Mouse (Mus musculus): ENCODE results near the gene Gm20388. TPM values are rescaled to one million over a fixed set of nuclear protein-coding genes. Genes with fewer than 3 reads are reported as not detected.

Gm20388 gene
- polyA plus RNA-seq, 1 experiment from 2014 or later: 3.6 TPM

DNA sequence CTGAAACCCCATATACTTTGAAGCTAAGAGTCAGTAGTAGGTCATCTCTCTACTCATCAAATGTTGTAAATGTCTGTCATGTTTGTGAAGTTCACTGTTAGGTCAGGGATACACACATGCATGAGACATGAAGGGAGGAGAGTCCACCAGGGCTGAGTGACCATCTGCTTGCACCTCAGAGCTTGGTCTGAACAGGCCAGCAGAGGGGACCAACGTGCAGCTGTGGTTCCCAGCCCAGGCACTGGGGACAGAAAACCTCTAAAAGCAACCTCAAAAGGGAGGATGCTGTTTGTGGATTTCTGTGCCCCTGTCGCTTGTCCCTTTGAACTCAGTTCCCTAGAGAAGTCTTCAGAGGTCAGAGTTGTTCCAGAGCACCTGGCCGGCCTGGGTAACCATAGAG lies 2534.6 kb downstream of the Gm20388 start:
- WGBS: 68% methylated on average over 3 of the region's 3 CpGs
- H3K27ac ChIP-seq (replicated peaks): no peak overlapping the region

DNA sequence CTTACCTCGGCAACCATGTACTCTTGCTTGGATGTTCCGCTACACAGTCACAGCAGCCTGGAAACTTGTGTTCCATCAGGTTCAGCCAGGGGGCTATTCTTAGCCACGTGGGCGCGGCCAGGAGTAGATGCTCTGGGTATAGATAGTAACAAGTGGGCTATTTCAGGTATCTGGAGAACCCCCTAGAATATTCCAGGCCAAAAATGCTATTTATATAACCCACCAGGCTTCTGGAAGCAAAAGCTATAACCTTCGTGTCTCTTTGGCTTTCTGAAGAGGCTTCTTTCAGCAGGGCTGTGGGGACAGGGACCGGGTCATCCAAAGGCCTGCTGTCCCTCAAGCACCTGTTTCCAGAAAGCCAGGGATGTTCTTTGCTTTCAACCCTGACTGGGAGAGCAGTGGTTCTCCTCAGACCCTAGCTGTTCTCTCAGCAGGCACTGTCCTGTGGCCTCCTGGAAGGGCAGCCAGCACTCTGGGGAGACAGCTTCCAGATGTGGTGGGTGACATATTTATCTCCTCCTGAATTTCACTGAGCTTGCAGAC lies 2540.6 kb downstream of the Gm20388 start:
- Histone ChIP-seq H3K9me3 (no peaks in the 10 kb centered on the region), H3K4me1 (0 out of 2 replicates have a peak, but pooled peaks cover under 1% of the 10 kb centered on the region)
- WGBS: 86% methylated on average over 7 of the region's 7 CpGs

More for the DNA sequence above, 2534.6 kb downstream of the Gm20388 start:
- H3K9me3 ChIP-seq: no peaks in the 10 kb centered on the region
- H3K36me3 ChIP-seq (replicated peaks): no peaks in the 10 kb centered on the region
- DNase-seq (ENCODE audit: low spot score): no peak
- H3K27me3 ChIP-seq (replicated peaks; ENCODE audit: low read depth, poor library complexity, severe bottlenecking): 0 out of 2 replicates have a peak, but pooled peaks cover 4% of the 10 kb centered on the region
- peaks cover 33% of the 10 kb centered on the region for H3K4me1 ChIP-seq
- H3K4me3 ChIP-seq: no peak overlapping the region

DNA sequence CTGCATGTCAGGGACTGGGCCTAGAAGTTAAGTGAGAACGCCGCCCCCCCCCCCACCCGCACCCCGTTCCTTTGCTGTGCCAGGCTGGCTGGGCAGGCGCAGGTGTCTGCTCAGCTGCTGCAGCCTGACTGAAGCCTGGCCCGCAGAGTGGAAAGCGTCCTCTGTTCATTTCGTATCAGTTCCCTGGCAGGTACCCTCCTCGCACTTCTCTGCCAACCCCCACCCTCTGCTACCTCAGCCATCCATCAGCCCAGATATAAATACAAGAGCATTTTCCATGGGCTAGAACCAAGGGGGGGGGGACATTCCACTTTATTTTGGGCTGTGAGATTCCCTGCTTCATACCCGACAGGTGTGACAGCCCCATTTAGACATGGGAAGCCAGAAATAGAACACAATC lies 2541.5 kb downstream of the Gm20388 start:
- DNase-seq (ENCODE audit: low spot score): no peak
- H3K9me3 ChIP-seq: no peaks in the 10 kb centered on the region
- H3K4me1 ChIP-seq: no peaks in the 10 kb centered on the region
- no peaks in the 10 kb centered on the region for H3K36me3 ChIP-seq (replicated peaks)
- H3K27ac ChIP-seq (replicated peaks): no peak overlapping the region
- H3K4me3 ChIP-seq: no peak overlapping the region
- 88% methylated on average over 10 of the region's 10 CpGs for WGBS
- peaks cover 20% of the 10 kb centered on the region for H3K27me3 ChIP-seq (replicated peaks; ENCODE audit: low read depth, poor library complexity, severe bottlenecking)

More for the DNA sequence above, 2540.6 kb downstream of the Gm20388 start:
- Histone ChIP-seq H3K36me3 (replicated peaks) (no peaks in the 10 kb centered on the region), H3K27me3 (replicated peaks; ENCODE audit: low read depth, poor library complexity, severe bottlenecking) (peaks cover 11% of the 10 kb centered on the region), H3K4me3 (no peak overlapping the region), H3K27ac (replicated peaks) (no peak overlapping the region)
- DNase-seq (ENCODE audit: low spot score): no peak

DNA sequence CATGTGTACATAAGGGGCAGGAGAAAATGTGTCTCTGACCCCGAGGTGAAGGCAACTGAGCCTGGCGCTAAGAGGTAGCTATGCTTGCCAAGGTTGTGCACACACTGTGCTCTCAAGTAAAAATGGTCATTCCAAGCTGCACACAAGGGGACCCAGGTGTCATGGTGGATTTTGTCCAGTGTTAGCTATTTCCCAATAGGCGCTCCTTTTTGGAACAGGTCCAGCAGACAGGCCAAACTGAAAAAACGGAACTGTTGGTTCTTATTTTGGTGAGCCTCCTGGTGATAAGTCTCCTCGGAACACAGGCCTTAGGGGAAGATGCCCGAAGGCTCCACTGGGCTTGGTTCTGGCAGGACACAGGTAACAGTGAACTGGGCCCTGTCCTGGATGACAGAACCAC lies 2543.8 kb downstream of the Gm20388 start:
- Histone ChIP-seq H3K4me3 (no peak overlapping the region), H3K4me1 (no peaks in the 10 kb centered on the region), H3K27me3 (replicated peaks; ENCODE audit: low read depth, poor library complexity, severe bottlenecking) (peaks cover 39% of the 10 kb centered on the region), H3K36me3 (replicated peaks) (no peaks in the 10 kb centered on the region), H3K9me3 (no peaks in the 10 kb centered on the region), H3K27ac (replicated peaks) (no peak overlapping the region)
- WGBS: 89% methylated on average over 6 of the region's 6 CpGs
- no peak for DNase-seq (ENCODE audit: low spot score)

DNA sequence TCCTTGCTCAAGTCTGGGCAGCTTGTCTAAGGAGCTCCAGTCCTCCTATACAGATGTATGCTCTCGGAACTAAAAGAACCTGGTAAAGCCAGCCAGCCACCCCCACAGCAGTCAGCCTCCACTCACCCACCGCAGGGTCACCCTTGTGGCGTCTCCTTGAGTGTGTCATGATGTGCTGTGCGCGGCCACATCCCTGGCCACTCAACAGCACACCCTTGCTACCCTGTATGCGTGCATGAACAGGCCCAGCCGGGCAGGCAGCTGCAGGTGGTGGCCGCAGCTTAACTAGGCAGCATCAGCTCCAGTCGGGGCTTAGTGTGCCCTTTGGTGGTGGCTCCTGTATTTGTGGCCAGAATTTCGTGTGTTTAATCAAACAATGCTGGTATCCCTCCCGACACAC lies 2546.5 kb downstream of the Gm20388 start:
- no peak overlapping the region for H3K27ac ChIP-seq (replicated peaks)
- peaks cover 25% of the 10 kb centered on the region for H3K4me1 ChIP-seq
- H3K36me3 ChIP-seq (replicated peaks): no peaks in the 10 kb centered on the region
- no peak overlapping the region for H3K4me3 ChIP-seq
- DNase-seq (ENCODE audit: low spot score): no peak
- 77% methylated on average over 11 of the region's 11 CpGs for WGBS
- H3K9me3 ChIP-seq: no peaks in the 10 kb centered on the region
- peaks cover 67% of the 10 kb centered on the region for H3K27me3 ChIP-seq (replicated peaks; ENCODE audit: low read depth, poor library complexity, severe bottlenecking)

DNA sequence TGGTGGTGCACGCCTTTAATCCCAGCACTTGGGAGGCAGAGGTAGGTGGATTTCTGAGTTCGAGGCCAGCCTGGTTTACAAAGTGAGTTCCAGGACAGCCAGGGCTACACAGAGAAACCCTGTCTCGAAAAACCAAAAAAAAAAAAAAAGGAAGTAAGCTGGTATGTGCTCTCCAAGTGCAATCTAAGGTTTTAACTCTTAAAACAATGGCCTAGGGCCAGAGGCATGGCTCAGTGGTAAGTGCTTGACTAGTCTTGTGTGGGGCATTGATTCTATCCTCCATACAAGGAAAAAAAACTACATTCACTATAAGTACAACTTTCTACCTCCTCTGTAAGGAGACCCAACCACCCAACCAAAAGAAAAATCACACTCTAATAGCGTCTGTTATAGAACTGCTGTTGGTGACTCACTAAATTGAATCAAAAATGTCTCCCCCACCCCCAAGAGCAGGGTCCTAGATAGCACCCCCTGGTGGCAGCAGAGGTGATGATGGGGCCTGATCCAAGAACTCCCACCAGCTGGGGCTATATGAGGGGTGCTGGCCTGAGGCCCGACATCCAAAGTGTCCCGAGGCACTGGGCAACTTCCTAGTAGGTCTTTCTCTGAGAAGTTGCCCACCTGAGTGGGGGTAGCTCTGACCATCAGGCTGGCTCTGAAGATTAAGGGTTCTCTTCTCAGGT lies 2548.7 kb downstream of the Gm20388 start:
- Histone ChIP-seq H3K36me3 (replicated peaks) (no peaks in the 10 kb centered on the region), H3K4me1 (peaks cover 45% of the 10 kb centered on the region), H3K27ac (replicated peaks) (no peak overlapping the region), H3K9me3 (no peaks in the 10 kb centered on the region), H3K27me3 (replicated peaks; ENCODE audit: low read depth, poor library complexity, severe bottlenecking) (peaks cover 81% of the 10 kb centered on the region), H3K4me3 (peak overlapping the region; percentile 50; the same call in 1 of the 2 replicates)
- 60% methylated on average over 6 of the region's 6 CpGs for WGBS
- DNase-seq (ENCODE audit: low spot score): peak; percentile 38

DNA sequence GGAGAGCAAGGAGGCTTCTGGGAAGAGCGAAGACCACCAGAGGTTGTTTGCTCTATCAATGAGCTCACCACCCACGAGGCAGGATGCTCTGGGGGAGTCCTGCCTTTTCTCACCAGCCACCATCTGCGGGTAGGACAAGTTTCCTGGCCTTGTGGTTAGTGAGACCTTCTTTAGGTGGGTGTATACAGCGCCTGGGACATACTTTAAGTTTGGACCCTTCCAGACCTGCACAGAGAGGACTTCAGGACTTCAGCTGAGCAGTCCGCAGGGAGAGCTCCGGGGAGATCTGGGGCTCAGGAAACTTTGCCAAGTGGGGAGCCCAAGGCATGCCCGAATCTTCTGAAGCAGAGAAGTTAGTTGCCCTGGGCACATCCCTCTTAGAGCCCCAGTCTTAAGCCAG lies 2549.3 kb downstream of the Gm20388 start:
- Histone ChIP-seq H3K36me3 (replicated peaks) (peaks cover under 1% of the 10 kb centered on the region; the same call in 1 of the 2 replicates), H3K4me1 (peaks cover 51% of the 10 kb centered on the region), H3K27me3 (replicated peaks; ENCODE audit: low read depth, poor library complexity, severe bottlenecking) (peaks cover 81% of the 10 kb centered on the region), H3K4me3 (peak overlapping the region; percentile 50), H3K9me3 (no peaks in the 10 kb centered on the region), H3K27ac (replicated peaks) (peak overlapping the region; percentile 36; the same call in 1 of the 2 replicates)
- 27% methylated on average over 7 of the region's 7 CpGs for WGBS
- DNase-seq (ENCODE audit: low spot score): no peak

DNA sequence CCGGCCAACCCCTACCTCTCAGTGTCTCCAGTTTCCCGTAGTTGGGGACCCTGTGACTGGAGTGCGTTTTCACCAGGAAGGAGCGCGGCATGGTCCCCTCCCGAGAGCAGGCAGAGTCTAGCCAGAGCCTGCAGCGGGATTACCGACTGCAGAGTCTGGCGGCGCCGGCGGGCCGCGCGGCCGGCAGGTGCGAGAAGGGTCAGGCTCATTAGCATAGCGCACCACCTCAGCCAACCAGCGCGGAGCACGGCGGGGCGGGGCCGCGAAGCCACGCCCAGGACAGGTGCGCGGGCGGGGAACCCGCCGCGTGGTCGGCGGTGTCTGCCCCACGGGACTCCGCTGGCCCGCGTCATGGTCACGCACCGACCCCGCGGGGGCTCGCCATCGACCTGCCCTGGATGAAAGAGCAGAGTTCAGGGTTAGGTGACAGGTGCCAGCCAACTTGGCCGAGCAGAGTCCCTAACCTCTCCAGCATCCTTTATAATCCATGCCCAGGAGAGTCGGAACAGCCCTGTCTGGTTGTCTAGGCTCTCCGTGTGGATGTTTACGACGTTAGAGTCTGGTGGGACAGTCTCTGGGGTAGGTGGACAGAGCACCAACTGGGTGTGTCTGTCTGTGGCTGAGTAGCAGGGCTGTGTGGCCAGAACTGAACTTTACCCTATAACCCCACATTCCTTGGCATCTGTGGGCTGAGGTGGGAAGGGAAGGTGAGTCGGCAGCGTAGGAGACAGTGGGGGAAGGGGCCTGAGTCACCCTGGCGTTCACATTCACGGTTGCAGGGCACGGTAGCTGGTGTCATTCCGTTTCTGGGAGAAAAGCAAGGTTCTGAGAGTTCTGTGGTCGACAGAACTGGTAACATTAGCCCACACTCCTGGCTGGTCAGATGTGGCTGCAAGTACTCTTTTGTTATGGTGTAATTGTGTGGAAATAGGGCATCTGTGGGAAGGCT lies 2550.2 kb downstream of the Gm20388 start, which contains the start of gene Snai3:
Snai3 (minus strand) TSS at position 210 of the 949 bp plus-strand sequence.
- Histone ChIP-seq H3K36me3 (replicated peaks) (peaks cover 8% of the 10 kb centered on the region), H3K4me3 (peak within 1 kb of the TSS; percentile 50), H3K4me1 (peaks cover 54% of the 10 kb centered on the region), H3K27me3 (replicated peaks; ENCODE audit: low read depth, poor library complexity, severe bottlenecking) (peaks cover 78% of the 10 kb centered on the region), H3K27ac (replicated peaks) (peak within 1 kb of the TSS; percentile 36; the same call in 1 of the 2 replicates), H3K9me3 (no peaks in the 10 kb centered on the region)
- DNase-seq (ENCODE audit: low spot score): peak; percentile 73
- WGBS: 3% methylated on average over 56 of the region's 56 CpGs

DNA sequence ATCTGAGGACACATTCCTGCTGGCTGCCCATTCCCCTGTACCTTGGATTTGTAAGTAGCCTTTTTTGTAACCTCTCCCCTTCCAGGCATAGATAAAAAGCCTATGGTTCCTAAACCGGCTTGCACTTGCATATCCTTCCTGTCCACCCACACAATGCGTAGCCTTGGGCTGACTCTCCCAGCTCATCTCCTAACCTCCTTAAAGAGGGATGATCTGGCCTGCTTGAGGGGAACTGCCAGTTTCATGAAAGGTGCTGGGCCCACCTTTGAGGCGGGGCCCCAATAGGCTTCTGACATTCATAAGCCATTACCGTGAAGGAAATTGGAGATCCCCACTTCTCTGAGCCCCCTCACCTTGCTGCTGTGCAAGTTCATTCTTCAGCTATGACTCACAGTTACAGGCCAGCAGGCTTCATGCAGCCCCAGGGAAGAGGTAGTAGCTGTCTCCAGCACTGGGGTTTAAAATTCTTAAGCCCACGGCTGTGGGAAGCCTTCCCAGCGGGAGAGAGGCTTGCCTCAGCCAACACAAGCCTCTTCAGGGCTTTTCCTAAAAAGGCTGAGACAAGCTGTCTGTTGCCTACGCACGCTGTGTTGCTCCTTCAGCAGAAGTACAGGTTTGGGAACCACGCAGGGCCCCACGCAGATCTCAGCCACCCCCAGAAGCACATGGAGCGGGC lies 2551.0 kb downstream of the Gm20388 start:
- WGBS: 61% methylated on average over 11 of the region's 11 CpGs
- peaks cover 69% of the 10 kb centered on the region for H3K27me3 ChIP-seq (replicated peaks; ENCODE audit: low read depth, poor library complexity, severe bottlenecking)

DNA sequence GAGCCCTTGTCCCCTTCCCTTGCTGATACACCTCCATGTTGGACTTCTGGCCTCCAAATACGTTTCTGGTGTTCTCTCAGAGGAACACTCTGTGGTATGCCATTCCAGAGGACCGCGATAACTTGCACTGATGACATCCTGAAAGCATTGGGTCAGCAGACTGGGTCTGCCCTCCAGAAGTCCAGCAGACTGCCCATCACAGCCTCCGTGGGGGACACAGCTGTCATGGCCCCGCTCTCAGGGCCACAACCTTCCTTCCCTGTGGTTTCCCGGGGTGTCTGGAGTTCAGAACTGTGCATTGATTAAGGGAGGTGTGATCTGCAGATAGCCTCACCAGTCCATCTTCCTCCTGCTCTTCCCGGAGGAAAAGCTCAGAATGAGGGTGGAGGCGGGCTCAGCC lies 2551.9 kb downstream of the Gm20388 start:
- H3K4me1 ChIP-seq: peaks cover 54% of the 10 kb centered on the region
- no peaks in the 10 kb centered on the region for H3K9me3 ChIP-seq
- no peak for DNase-seq (ENCODE audit: low spot score)
- H3K36me3 ChIP-seq (replicated peaks): peaks cover 25% of the 10 kb centered on the region
- no peak overlapping the region for H3K4me3 ChIP-seq
- WGBS: 77% methylated on average over 8 of the region's 8 CpGs
- H3K27ac ChIP-seq (replicated peaks): no peak overlapping the region
- peaks cover 60% of the 10 kb centered on the region for H3K27me3 ChIP-seq (replicated peaks; ENCODE audit: low read depth, poor library complexity, severe bottlenecking)

More for the DNA sequence above, 2551.0 kb downstream of the Gm20388 start:
- DNase-seq (ENCODE audit: low spot score): no peak
- Histone ChIP-seq H3K4me1 (peaks cover 54% of the 10 kb centered on the region), H3K4me3 (no peak overlapping the region), H3K27ac (replicated peaks) (no peak overlapping the region), H3K36me3 (replicated peaks) (peaks cover 16% of the 10 kb centered on the region), H3K9me3 (no peaks in the 10 kb centered on the region)

DNA sequence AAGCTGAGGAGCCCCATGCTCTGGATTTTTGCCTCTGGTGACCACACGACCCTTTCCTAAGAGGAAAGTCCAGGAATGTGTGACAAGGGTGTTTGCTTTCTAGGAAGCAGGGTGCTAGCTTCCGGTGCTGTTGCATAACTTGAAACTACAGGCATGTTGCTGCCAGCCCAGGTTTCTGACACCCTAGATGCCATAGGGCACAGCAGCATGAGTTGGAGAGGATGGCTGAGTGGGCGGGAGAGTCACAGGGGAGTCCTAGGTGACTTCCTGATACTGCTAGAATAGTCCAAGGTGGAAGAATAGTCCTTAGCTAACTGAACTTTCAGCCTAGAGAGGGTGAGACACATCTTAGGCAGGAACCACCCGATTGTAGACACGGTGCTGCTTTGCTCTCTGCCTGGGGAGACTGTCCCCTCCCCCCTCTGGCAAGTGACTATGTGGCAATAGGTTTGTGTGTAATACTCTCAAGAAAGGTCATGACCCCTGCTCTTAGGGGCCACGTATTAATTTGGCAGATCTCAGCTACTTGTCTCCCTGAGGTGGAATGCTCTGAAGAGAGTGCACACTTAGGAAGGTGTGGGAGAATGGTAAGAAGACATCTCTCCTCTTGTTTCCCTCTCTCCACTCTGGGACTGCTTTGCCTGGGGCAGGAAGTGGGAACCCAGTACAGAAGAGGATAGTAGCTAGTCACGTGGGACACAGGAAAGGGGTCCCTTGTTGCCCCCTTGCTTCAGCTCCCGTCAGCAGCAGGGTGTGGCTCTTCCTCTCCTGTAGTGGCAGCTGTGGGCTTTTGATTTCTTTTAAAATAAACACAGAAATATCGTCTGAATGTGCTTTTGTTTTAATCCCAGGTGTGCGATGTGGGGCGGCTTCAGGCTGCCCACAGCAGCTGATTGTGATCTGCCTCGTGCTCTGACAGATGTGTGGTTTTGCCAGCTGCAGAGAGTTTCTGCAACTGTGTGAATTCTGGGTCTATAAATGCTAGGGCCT lies 2553.3 kb downstream of the Gm20388 start:
- H3K4me1 ChIP-seq: peaks cover 54% of the 10 kb centered on the region
- no peak overlapping the region for H3K4me3 ChIP-seq
- peaks cover 46% of the 10 kb centered on the region for H3K27me3 ChIP-seq (replicated peaks; ENCODE audit: low read depth, poor library complexity, severe bottlenecking)
- no peak for DNase-seq (ENCODE audit: low spot score)
- no peak overlapping the region for H3K27ac ChIP-seq (replicated peaks)
- H3K9me3 ChIP-seq: no peaks in the 10 kb centered on the region
- 56% methylated on average over 12 of the region's 12 CpGs for WGBS
- H3K36me3 ChIP-seq (replicated peaks): peaks cover 40% of the 10 kb centered on the region

Data from embryonic facial prominence, embryonic 10.5 days (tissue).